Mouse (Mus musculus): ENCODE data around the gene Gm21996.
"Not testable (repeated sequence)": the region's sequence is repeated elsewhere in the genome, so short reads cannot be mapped to it uniquely, and the experiment has no call there.

Gm21996 gene

DNA sequence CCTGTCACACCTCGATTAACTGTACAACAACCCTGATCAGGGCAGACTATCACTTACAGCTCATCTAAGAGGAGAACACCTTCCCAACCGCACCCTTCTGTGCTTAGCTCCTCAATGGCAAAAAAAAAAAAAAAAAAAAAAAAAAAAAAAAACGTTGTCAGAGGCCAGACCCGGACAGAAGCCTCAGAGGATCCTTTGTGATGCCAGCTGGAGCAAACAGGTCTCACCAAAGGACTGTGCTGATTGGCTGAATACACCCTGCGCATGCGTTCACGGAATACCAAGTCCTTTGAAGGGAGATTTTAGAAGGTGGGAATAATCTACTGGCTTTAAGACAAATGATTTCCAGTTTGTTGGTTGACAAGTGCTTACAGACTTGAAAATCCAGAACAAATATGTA lies at the start of gene Gm21996:
Gene Gm21996, minus strand, starts transcription at position 101 of the 400 bp plus-strand sequence.
- not testable (repeated sequence) for DNase-seq (ENCODE audit: low spot score in 2 of 2)
